Mouse (Mus musculus) liver, adult 2 months (tissue): ENCODE results near the gene Ldlrad2. TPM values are rescaled to one million over a fixed set of nuclear protein-coding genes. Genes with fewer than 3 reads are reported as not detected.

ENCODE experiments used
- DNase-seq: peaks from one replicate; pipeline ENCODE4 v3.0.0-alpha.2; 2011; ENCODE audit warnings: low read depth, low spot score; ENCODE audit errors: extremely low read depth
- H3K27ac ChIP-seq: fragments of 200-500 bp; replicated peaks from 2 replicates; pipeline ENCODE4 v1.5.1; 2012; ENCODE audit warnings: low read depth, mild to moderate bottlenecking, control low read depth, inconsistent platforms, low read length; ENCODE audit not compliant: insufficient read depth
- H3K27me3 ChIP-seq: fragments of 200-500 bp; 2 replicates; pipeline ENCODE4 v1.6.1; 2012; ENCODE audit warnings: mild to moderate bottlenecking, moderate library complexity, low read length, inconsistent platforms; ENCODE audit not compliant: control insufficient read depth, insufficient read depth
- H3K36me3 ChIP-seq: fragments of 200-500 bp; 2 replicates; pipeline ENCODE4 v1.6.1; 2012; ENCODE audit warnings: low read length, inconsistent platforms; ENCODE audit not compliant: control insufficient read depth, insufficient read depth
- H3K4me1 ChIP-seq: fragments of 200-500 bp; 2 replicates; pipeline ENCODE4 v1.6.1; 2011; ENCODE audit warnings: low read length; ENCODE audit not compliant: control insufficient read depth, insufficient read depth
- H3K4me3 ChIP-seq: fragments of 200-500 bp; 2 replicates; pipeline ENCODE4 v1.5.1; 2011; ENCODE audit warnings: low read depth, mild to moderate bottlenecking, control low read depth, low read length, moderate library complexity; ENCODE audit not compliant: insufficient read depth
- H3K79me2 ChIP-seq: fragments of 200-500 bp; 2 replicates; pipeline ENCODE4 v1.6.1; 2012; ENCODE audit warnings: inconsistent platforms, mild to moderate bottlenecking, low read length, moderate library complexity; ENCODE audit not compliant: control insufficient read depth, insufficient read depth
- H3K9ac ChIP-seq: fragments of 200-500 bp; 2 replicates; pipeline ENCODE4 v1.6.1; 2012; ENCODE audit warnings: low read depth, mild to moderate bottlenecking, control low read depth, inconsistent platforms, low read length
- CTCF ChIP-seq: fragments of 200-500 bp; IDR thresholded peaks from 2 replicates; pipeline ENCODE4 v1.5.1; 2011; ENCODE audit warnings: low read depth, low read length, control low read depth
- POLR2A ChIP-seq: fragments of 200-500 bp; IDR thresholded peaks from 2 replicates; pipeline ENCODE4 v1.6.1; 2011; ENCODE audit warnings: low read length, control low read depth; ENCODE audit not compliant: insufficient read depth; ENCODE audit errors: extremely low read depth
- WGBS: fragments of 180-500 bp; shearing (Covaris S2); methylation state at CpG from one replicate; pipeline ENCODE4 v1.1.7; 2018; 5-methylcytosine and 5-hydroxymethylcytosine counted together
- polyA plus RNA-seq: library from polyadenylated mRNA; depleted of rRNA; stranded (reverse); fragments of >200 nt; gene quantifications from 2 replicates; pipeline ENCODE4 v1.2.3, GENCODE M21; 2012; rRNA removed
- total RNA-seq: library from RNA; depleted of rRNA; stranded (reverse); fragments of >200 nt; gene quantifications from 2 replicates; pipeline ENCODE4 v1.2.3, GENCODE M21; 2014; rRNA removed

Gene Ldlrad2
- total and polyA plus RNA-seq, 2 experiments = not detected

GRCm38 (mm10) chr4:137545568-137545967, 28.8 kb downstream of the Ldlrad2 start:
- WGBS = 95% methylated on average over 9 of the region's 9 CpGs
- Histone ChIP-seq H3K9ac (no peak overlapping the region), H3K79me2 (no peaks in the 10 kb centered on the region), H3K4me1 (no peaks in the 10 kb centered on the region), H3K36me3 (no peaks in the 10 kb centered on the region; the same call in 1 of the 2 replicates), H3K27ac (no peak overlapping the region), H3K27me3 (no peaks in the 10 kb centered on the region), H3K4me3 (no peak overlapping the region)
- TF ChIP-seq POLR2A = no peak
- no peak for TF ChIP-seq CTCF
- DNase-seq = no peak

GRCm38 (mm10) chr4:137542968-137543367, 31.4 kb downstream of the Ldlrad2 start:
- no peaks in the 10 kb centered on the region for H3K4me1 ChIP-seq
- no peaks in the 10 kb centered on the region; the same call in 1 of the 2 replicates for H3K36me3 ChIP-seq
- TF ChIP-seq POLR2A (no peak), CTCF (no peak)
- no peak overlapping the region for H3K27ac ChIP-seq
- no peak overlapping the region for H3K4me3 ChIP-seq
- no peak for DNase-seq
- H3K79me2 ChIP-seq = no peaks in the 10 kb centered on the region
- 88% methylated on average over 10 of the region's 10 CpGs for WGBS
- no peaks in the 10 kb centered on the region for H3K27me3 ChIP-seq
- H3K9ac ChIP-seq = no peak overlapping the region

DNA sequence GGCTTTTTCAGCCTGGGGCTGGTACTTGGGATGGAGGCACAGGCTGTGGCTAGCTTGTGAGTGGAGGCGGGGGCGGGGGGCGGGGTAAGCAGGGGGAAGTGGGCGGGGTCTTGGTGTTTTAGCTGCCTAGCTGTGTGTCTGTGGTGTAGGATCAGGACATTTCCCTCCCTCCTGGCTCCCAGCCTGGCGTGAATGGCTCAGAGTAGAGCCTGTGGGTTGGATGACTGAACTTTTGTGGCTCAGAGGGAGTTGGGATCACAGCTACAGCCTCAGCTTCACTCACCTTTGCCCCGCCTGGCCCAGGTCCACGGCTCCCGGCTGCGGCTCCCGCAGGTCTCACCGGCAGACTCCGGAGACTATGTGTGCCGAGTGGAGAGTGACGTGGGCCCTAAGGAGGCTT, 34.0 kb downstream of the Ldlrad2 start:
- WGBS = 28% methylated on average over 14 of the region's 14 CpGs
- Histone ChIP-seq H3K27me3 (no peaks in the 10 kb centered on the region), H3K79me2 (no peaks in the 10 kb centered on the region), H3K9ac (no peak overlapping the region), H3K36me3 (no peaks in the 10 kb centered on the region), H3K4me1 (no peaks in the 10 kb centered on the region), H3K4me3 (no peak overlapping the region), H3K27ac (no peak overlapping the region)
- no peak for TF ChIP-seq POLR2A
- TF ChIP-seq CTCF = no peak
- peak; percentile 54 for DNase-seq

DNA sequence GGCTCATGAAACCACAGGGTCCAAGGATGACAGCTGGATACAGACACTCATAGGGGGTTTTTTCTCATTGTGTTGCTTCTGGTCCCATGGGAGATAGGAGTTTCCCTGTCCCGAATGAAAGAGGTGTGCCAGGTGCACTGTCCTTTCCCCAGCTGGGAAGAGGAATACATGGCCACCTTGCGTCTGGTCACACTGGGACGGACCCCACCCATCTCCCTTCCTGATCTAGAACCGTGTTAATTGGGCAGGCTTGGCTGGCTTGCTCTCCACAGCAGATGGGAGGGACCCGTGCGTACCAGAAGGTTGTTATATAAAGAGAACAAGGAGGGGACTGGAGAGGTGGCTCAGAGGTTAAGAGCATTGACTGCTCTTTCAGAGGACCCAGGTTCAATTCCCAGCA, 46.5 kb downstream of the Ldlrad2 start:
- no peak overlapping the region for H3K9ac ChIP-seq
- H3K4me3 ChIP-seq = no peak overlapping the region
- H3K36me3 ChIP-seq = no peaks in the 10 kb centered on the region
- peaks cover 2% of the 10 kb centered on the region; the same call in 1 of the 2 replicates for H3K4me1 ChIP-seq
- DNase-seq = no peak
- no peak for TF ChIP-seq CTCF
- no peak for TF ChIP-seq POLR2A
- no peak overlapping the region for H3K27ac ChIP-seq
- H3K79me2 ChIP-seq = no peaks in the 10 kb centered on the region
- H3K27me3 ChIP-seq = no peaks in the 10 kb centered on the region
- WGBS = 78% methylated on average over 6 of the region's 6 CpGs

DNA sequence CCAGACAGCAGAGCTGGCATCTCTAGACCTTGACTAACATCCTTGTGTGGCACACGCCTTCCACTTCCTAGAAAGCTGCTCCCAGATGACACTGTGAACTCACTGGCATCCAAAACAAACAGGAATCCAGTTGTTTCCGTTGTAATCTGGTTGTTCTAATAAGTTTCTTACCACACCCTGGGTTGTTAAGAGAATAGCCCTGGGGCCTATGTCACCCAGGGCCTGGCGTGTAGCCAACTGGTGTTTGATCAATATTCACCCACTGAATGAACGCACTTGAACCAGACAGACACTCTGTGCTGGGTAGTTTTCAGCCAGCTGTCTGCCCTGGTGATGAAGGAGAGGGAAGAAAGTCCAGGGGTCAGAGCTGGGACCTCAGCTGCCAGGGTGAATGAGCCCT, 47.0 kb downstream of the Ldlrad2 start:
- Histone ChIP-seq H3K4me1 (peaks cover 2% of the 10 kb centered on the region; the same call in 1 of the 2 replicates), H3K36me3 (no peaks in the 10 kb centered on the region), H3K79me2 (no peaks in the 10 kb centered on the region), H3K4me3 (no peak overlapping the region), H3K9ac (no peak overlapping the region), H3K27ac (no peak overlapping the region), H3K27me3 (no peaks in the 10 kb centered on the region)
- 16% methylated on average over 4 of the region's 4 CpGs for WGBS
- DNase-seq = peak; percentile 71
- TF ChIP-seq POLR2A (no peak), CTCF (no peak)

DNA sequence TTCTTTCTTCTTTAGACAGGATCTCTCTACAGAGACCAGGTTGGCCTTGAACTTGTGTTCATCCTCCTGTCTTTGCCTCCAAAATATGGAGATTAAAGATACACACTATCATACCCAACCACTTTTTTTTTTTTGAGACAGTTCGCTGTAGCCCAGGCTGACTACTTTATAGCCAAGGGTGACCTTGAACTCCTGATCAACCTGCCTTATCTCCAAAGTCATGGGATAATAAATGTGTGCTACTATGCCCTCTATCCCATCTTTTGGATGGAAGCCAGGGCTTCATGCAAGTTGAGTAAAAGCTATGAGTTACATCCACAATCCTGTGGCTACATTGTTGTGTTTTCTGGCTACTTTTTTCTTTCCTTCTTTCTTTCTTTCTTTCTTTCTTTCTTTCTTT, 48.9 kb downstream of the Ldlrad2 start:
- Histone ChIP-seq H3K27me3 (no peaks in the 10 kb centered on the region), H3K27ac (no peak overlapping the region), H3K9ac (no peak overlapping the region), H3K79me2 (no peaks in the 10 kb centered on the region), H3K36me3 (no peaks in the 10 kb centered on the region), H3K4me3 (no peak overlapping the region), H3K4me1 (peaks cover 2% of the 10 kb centered on the region; the same call in 1 of the 2 replicates)
- DNase-seq = no peak
- TF ChIP-seq POLR2A (no peak), CTCF (no peak)
- WGBS = 83% methylated on average over 1 of the region's 1 CpGs

Other genes starting within 250 kb of the Ldlrad2 start
- 124 and 131 TPM in 2 replicates for gene Cdc42, start 216.8 kb downstream of the Ldlrad2 start, total RNA-seq
- gene Cdc42, start 216.8 kb downstream of the Ldlrad2 start, polyA plus RNA-seq = 35.8 and 36.9 TPM in 2 replicates
- not detected in 2 replicates for gene Cela3a, start 164.8 kb downstream of the Ldlrad2 start, total RNA-seq
- gene Cela3a, start 164.8 kb downstream of the Ldlrad2 start, polyA plus RNA-seq = not detected in 2 replicates
- gene Cela3b, start 144.0 kb downstream of the Ldlrad2 start, total RNA-seq = 16.6 and 59.5 TPM in 2 replicates
- 0.42 and 1.0 TPM in 2 replicates for gene Cela3b, start 144.0 kb downstream of the Ldlrad2 start, polyA plus RNA-seq
- not detected in 2 replicates for gene 1700013G24Rik, start 121.3 kb downstream of the Ldlrad2 start, total RNA-seq
- 0.09 TPM in 1 of 2 replicates, not detected in the other for gene 1700013G24Rik, start 121.3 kb downstream of the Ldlrad2 start, polyA plus RNA-seq
- gene Hspg2, start 105.8 kb downstream of the Ldlrad2 start, total RNA-seq = 7.2 and 11.8 TPM in 2 replicates
- 7.2 and 7.6 TPM in 2 replicates for gene Hspg2, start 105.8 kb downstream of the Ldlrad2 start, polyA plus RNA-seq
- gene Usp48, start 19.2 kb upstream of the Ldlrad2 start, total RNA-seq = 19.6 and 24.7 TPM in 2 replicates
- 15.1 and 21.8 TPM in 2 replicates for gene Usp48, start 19.2 kb upstream of the Ldlrad2 start, polyA plus RNA-seq
- 2.9 and 5.2 TPM in 2 replicates for gene Rap1gap, start 90.2 kb upstream of the Ldlrad2 start, total RNA-seq
- 5.8 and 11.5 TPM in 2 replicates for gene Rap1gap, start 90.2 kb upstream of the Ldlrad2 start, polyA plus RNA-seq
- gene Alpl, start 221.8 kb upstream of the Ldlrad2 start, total RNA-seq = 5.1 and 6.9 TPM in 2 replicates
- 7.3 and 10.0 TPM in 2 replicates for gene Alpl, start 221.8 kb upstream of the Ldlrad2 start, polyA plus RNA-seq